Mouse (Mus musculus) bone marrow, adult 2 months (tissue): ENCODE data around the gene Farp1. TPM values are rescaled to one million over a fixed set of nuclear protein-coding genes. Genes with fewer than 3 reads are reported as not detected.

Source experiments
- H3K27ac ChIP-seq: fragments of 200-500 bp; 2 replicates; pipeline ENCODE4 v1.5.1; 2012; ENCODE audit warnings: low read depth, mild to moderate bottlenecking, control low read depth, inconsistent platforms, low read length; ENCODE audit not compliant: control insufficient read depth, poor library complexity, insufficient read depth
- H3K4me1 ChIP-seq: fragments of 200-500 bp; 2 replicates; pipeline ENCODE4 v1.6.1; 2011; ENCODE audit warnings: low read length; ENCODE audit not compliant: control insufficient read depth, insufficient read depth
- H3K4me3 ChIP-seq: fragments of 200-500 bp; replicated peaks from 2 replicates; pipeline ENCODE3; 2011; ENCODE audit warnings: mild to moderate bottlenecking, low read depth, low read length, control low read depth; ENCODE audit not compliant: control insufficient read depth
- CTCF ChIP-seq: fragments of 200-500 bp; IDR thresholded peaks from 2 replicates; pipeline ENCODE4 v1.5.1; 2011; ENCODE audit warnings: low read length, control low read depth; ENCODE audit not compliant: control insufficient read depth, insufficient read depth
- POLR2A ChIP-seq: fragments of 200-500 bp; IDR thresholded peaks from 2 replicates; pipeline ENCODE4 v1.6.1; 2011; ENCODE audit warnings: low read depth, mild to moderate bottlenecking, control low read depth, low read length, borderline replicate concordance; ENCODE audit not compliant: control insufficient read depth
- WGBS: fragments of 180-500 bp; shearing (Covaris S2); methylation state at CpG from one replicate; pipeline ENCODE4 v1.1.7; 2018; 5-methylcytosine and 5-hydroxymethylcytosine counted together
- polyA plus RNA-seq: library from polyadenylated mRNA; stranded (reverse); fragments of >200 nt; gene quantifications from 2 replicates; pipeline ENCODE4 v1.2.4, GENCODE M21; 2011; ENCODE audit warnings: low replicate concordance; ENCODE audit not compliant: missing spikeins, insufficient read depth, insufficient read length

The Farp1 gene
- polyA plus RNA-seq, 1 experiment: 4.2 TPM

GRCm38 (mm10) chr14:121219226-121220039, 184.4 kb downstream of the Farp1 start:
- TF ChIP-seq CTCF: no peak
- TF ChIP-seq POLR2A: no peak

GRCm38 (mm10) chr14:121220040-121220322, 185.0 kb downstream of the Farp1 start:
- no peak for TF ChIP-seq POLR2A
- no peak for TF ChIP-seq CTCF
- no peaks in the 10 kb centered on the region for H3K4me1 ChIP-seq
- 88% methylated on average over 1 of the region's 1 CpGs for WGBS
- no peak overlapping the region for H3K4me3 ChIP-seq
- no peak overlapping the region for H3K27ac ChIP-seq

More at GRCm38 (mm10) chr14:121219226-121220039, 184.4 kb downstream of the Farp1 start:
- 75% methylated on average over 10 of the region's 10 CpGs for WGBS
- no peaks in the 10 kb centered on the region; the same call in 1 of the 2 replicates for H3K4me1 ChIP-seq
- no peak overlapping the region for H3K4me3 ChIP-seq
- H3K27ac ChIP-seq: no peak overlapping the region

- no peaks in the 10 kb centered on the region for H3K4me1 ChIP-seq
- no peak overlapping the region for H3K4me3 ChIP-seq
- TF ChIP-seq CTCF (peak; percentile 39), POLR2A (no peak)
- no peak overlapping the region for H3K27ac ChIP-seq
- 72% methylated on average over 5 of the region's 5 CpGs for WGBS
These were observed 185.7 kb downstream of the Farp1 start for GRCm38 (mm10) chr14:121220723-121221122.

GRCm38 (mm10) chr14:121225804-121226203, 190.8 kb downstream of the Farp1 start:
- H3K4me1 ChIP-seq: no peaks in the 10 kb centered on the region
- no peak for TF ChIP-seq POLR2A
- TF ChIP-seq CTCF: no peak
- WGBS: 81% methylated on average over 11 of the region's 11 CpGs

DNA sequence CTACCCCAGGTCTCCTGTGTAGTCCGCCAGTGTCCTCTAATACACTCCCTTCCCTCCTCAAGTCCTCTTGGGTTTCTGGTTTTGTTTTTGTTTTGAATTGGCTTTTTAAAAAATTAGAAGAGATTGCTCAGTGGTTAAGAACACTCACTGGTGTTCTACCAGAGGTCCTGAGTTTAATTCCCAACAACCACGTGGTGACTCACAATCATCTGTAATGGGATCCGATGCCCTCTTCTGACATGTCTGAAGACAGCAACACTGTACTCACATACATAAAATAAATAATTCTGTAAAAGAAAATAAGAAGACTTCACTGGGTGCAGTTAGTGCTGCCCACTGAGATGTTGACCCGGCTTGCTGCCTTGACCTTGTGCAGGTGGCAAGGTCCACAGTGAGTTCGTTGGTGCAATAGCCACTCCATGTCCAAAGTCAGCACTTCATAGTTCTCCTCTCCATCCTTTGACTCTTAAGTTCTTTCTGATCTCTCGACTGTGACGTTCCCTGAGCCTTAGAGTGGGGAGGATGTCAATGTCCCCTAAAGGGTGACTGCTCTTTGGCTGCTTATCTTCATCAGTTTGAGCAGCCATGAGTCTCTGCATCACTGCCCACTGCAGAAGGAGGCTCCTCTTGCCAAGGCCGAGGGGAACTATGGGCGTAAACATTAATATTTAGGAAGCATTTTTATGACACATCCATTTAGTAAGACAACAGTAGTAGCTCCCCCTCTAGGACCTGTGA, 194.2 kb downstream of the Farp1 start:
- Histone ChIP-seq H3K4me1 (no peaks in the 10 kb centered on the region), H3K4me3 (no peak overlapping the region), H3K27ac (no peak overlapping the region)
- WGBS: 81% methylated on average over 9 of the region's 9 CpGs
- no peak for TF ChIP-seq POLR2A
- no peak for TF ChIP-seq CTCF

More at GRCm38 (mm10) chr14:121225804-121226203, 190.8 kb downstream of the Farp1 start:
- no peak overlapping the region for H3K4me3 ChIP-seq
- no peak overlapping the region for H3K27ac ChIP-seq

DNA sequence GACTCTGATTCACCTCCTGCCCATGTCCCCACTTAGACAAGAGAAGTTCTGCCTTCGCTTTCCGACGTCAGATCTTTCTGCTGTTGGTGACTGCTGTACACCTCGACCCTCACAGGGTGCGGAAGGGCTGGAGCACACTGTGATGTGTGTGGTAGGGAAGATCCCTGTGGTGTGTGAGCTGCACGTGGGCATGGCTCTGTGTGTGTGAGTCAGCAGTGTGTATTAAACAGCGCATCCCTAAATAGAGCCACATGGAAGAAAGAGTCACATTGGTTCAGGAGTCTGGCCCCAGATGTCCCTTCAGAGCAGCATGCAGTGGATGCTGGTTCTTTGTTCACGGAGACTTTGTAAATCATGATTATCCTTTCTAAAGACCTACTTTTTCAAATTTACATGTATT, 196.2 kb downstream of the Farp1 start:
- 89% methylated on average over 8 of the region's 8 CpGs for WGBS
- no peaks in the 10 kb centered on the region for H3K4me1 ChIP-seq
- H3K4me3 ChIP-seq: no peak overlapping the region
- H3K27ac ChIP-seq: no peak overlapping the region
- TF ChIP-seq CTCF (no peak), POLR2A (no peak)

DNA sequence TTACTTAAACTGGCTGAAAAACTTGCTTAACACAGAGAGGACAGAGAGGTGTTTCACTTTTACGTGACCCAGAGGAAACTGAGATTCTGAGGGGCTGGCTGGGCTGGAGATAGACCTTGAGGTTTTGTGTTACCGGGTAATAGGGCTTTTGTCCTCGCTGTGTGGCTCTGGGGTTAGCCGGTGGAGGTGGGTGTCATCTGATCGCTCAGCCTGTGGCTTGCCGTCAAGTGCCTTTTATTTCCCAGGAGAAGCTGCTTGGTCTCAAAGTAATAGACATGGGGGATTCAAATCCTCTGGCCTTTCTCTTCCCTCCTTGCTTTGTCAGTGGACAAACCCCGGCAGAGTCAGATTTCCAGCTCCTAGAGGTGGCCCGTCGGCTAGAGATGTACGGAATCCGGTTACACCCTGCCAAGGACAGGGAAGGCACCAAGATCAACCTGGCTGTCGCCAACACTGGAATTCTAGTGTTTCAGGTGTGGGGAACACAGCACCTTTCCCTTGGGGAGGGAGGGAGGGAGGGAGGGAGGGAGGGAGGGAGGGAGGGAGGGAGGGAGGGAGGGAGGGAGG, 199.8 kb downstream of the Farp1 start:
- Histone ChIP-seq H3K4me3 (no peak overlapping the region), H3K27ac (no peak overlapping the region), H3K4me1 (no peaks in the 10 kb centered on the region)
- 82% methylated on average over 12 of the region's 12 CpGs for WGBS
- no peak for TF ChIP-seq CTCF
- TF ChIP-seq POLR2A: no peak

DNA sequence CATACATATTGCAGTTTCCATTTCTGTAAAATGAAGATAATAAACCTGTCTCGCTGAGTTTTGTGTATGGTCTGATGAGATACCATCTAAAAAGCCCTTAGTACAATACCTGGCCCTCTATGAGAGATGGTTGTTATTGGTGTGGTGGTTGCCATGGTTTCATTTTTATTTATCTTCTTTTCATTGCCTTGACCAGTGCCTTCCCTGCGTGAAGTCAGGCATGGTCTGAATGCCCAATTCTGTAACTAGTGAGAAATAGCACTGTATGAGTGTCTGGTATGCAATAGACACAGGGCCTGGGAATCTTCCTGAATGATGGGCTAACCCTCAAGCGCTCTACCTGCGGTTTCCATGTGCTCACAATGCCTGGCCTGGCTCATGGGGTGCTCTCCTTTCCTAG, 201.7 kb downstream of the Farp1 start:
- no peak for TF ChIP-seq CTCF
- TF ChIP-seq POLR2A: no peak
- no peaks in the 10 kb centered on the region for H3K4me1 ChIP-seq
- H3K27ac ChIP-seq: no peak overlapping the region
- no peak overlapping the region for H3K4me3 ChIP-seq
- WGBS: 81% methylated on average over 4 of the region's 4 CpGs
